Mouse (Mus musculus): ENCODE results near the gene Itgb7.

DNA sequence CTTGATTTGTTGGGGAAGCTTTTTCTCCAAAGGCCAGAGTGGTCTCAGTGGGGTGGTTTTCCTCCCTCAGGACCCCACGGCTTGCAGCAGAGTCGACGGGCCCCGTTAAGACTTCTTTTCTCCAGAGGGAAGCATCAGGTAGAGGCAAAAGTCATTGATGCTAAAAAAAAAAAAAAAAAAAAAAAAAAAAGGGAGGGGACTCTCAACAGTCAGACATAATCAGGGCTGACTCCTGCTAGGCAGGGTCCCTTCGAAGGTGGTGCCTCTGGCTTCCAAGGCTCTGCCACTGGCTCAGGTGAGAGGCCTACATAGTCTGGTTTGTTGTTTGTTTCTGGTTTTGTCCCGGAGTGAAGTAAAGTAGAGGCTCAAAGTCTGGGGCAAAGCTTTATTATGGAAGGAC lies 16.1 kb downstream of the Itgb7 start:
- no peak for TF ChIP-seq CTCF (IDR thresholded peaks at IDR 0.05; ENCODE audit: extremely low read depth, insufficient read depth, low read length)
- TF ChIP-seq POLR2A (IDR thresholded peaks at IDR 0.05; ENCODE audit: extremely low read depth, insufficient read depth, low read length), result no peak
